Mouse (Mus musculus) liver, embryonic 15.5 days (tissue): ENCODE results near the gene Zfp810. TPM values are rescaled to one million over a fixed set of nuclear protein-coding genes. Genes with fewer than 3 reads are reported as not detected.

Experiments
- polyA plus RNA-seq: library from polyadenylated mRNA; unstranded; fragments of >200 nt; fragmentation: Nextera tagmentation; extraction: Ambion mirVana; gene quantifications from 2 replicates; pipeline ENCODE4 v1.2.1, GENCODE M21; 2015

Gene Zfp810
- polyA plus RNA-seq, 1 experiment from 2014 or later, result 2.5 TPM

Other genes with a start within 250 kb of the Zfp810 start
- not detected in 2 replicates for gene Gm49318, start 236.4 kb downstream of the Zfp810 start, polyA plus RNA-seq
- gene Zfp653, start 236.3 kb downstream of the Zfp810 start, polyA plus RNA-seq, result 4.9 and 6.6 TPM in 2 replicates
- 21.9 and 26.2 TPM in 2 replicates for gene Ecsit, start 222.2 kb downstream of the Zfp810 start, polyA plus RNA-seq
- gene Cnn1, start 208.4 kb downstream of the Zfp810 start, polyA plus RNA-seq, result 0.96 and 1.4 TPM in 2 replicates
- gene Elof1, start 190.5 kb downstream of the Zfp810 start, polyA plus RNA-seq, result 88.8 and 89.4 TPM in 2 replicates
- gene Acp5, start 171.9 kb downstream of the Zfp810 start, polyA plus RNA-seq, result 221 and 246 TPM in 2 replicates
- 29.4 and 35.6 TPM in 2 replicates for gene Pigyl, start 150.8 kb downstream of the Zfp810 start, polyA plus RNA-seq
- gene Zfp872, start 119.6 kb downstream of the Zfp810 start, polyA plus RNA-seq, result 0.02 and 0.03 TPM in 2 replicates
- 6.8 and 7.4 TPM in 2 replicates for gene Zfp809, start 81.9 kb downstream of the Zfp810 start, polyA plus RNA-seq
- 1.2 and 1.4 TPM in 2 replicates for gene Zfp599, start 47.8 kb downstream of the Zfp810 start, polyA plus RNA-seq
- 25.8 and 27.1 TPM in 2 replicates for gene Anln, start 81.5 kb upstream of the Zfp810 start, polyA plus RNA-seq
- 1.8 and 2.0 TPM in 2 replicates for gene 9530077C05Rik, start 103.9 kb upstream of the Zfp810 start, polyA plus RNA-seq
- gene Gm17545, start 146.6 kb upstream of the Zfp810 start, polyA plus RNA-seq, result not detected in 2 replicates
- gene Rp9, start 162.1 kb upstream of the Zfp810 start, polyA plus RNA-seq, result 29.1 and 30.3 TPM in 2 replicates
- gene Bbs9, start 168.1 kb upstream of the Zfp810 start, polyA plus RNA-seq, result 2.3 TPM in 2 replicates